Mouse (Mus musculus) intestine, postnatal 0 days (tissue): Measurements from ENCODE around the gene Ddah2. TPM values are rescaled to one million over a fixed set of nuclear protein-coding genes. Genes with fewer than 3 reads are reported as not detected.

Experiments
- ATAC-seq: fragments of 200-750 bp; cut with Nextera tagmentation; 2 replicates; pipeline ENCODE4 v1.8.0; 2017; ENCODE audit warnings: mild to moderate bottlenecking, moderate TSS enrichment, moderate library complexity
- H3K27ac ChIP-seq: fragments of 300-500 bp; sonication (generic); 2 replicates; pipeline ENCODE4 v1.5.1; 2014; ENCODE audit warnings: mild to moderate bottlenecking, low read depth, low read length, moderate library complexity
- H3K27me3 ChIP-seq: fragments of 300-500 bp; sonication (generic); replicated peaks from 2 replicates; pipeline ENCODE4 v1.6.1; 2014; ENCODE audit warnings: low read length, mixed read lengths; ENCODE audit not compliant: control insufficient read depth, insufficient read depth
- H3K36me3 ChIP-seq: fragments of 300-500 bp; sonication (generic); 2 replicates; pipeline ENCODE4 v1.6.1; 2014; ENCODE audit warnings: mild to moderate bottlenecking, moderate library complexity; ENCODE audit not compliant: control insufficient read depth, insufficient read depth
- H3K4me1 ChIP-seq: fragments of 300-500 bp; sonication (generic); replicated peaks from 2 replicates; pipeline ENCODE4 v1.6.1; 2014; ENCODE audit warnings: antibody characterized with exemption, low read length, mixed read lengths; ENCODE audit not compliant: control insufficient read depth, insufficient read depth
- H3K4me2 ChIP-seq: fragments of 300-500 bp; sonication (generic); replicated peaks from 2 replicates; pipeline ENCODE4 v1.6.1; 2014; ENCODE audit warnings: low read depth, mild to moderate bottlenecking, moderate library complexity
- H3K4me3 ChIP-seq: fragments of 300-500 bp; sonication (generic); 2 replicates; pipeline ENCODE4 v1.5.1; 2014; ENCODE audit warnings: low read depth, low read length
- H3K9ac ChIP-seq: fragments of 300-500 bp; sonication (generic); 2 replicates; pipeline ENCODE4 v1.6.1; 2014; ENCODE audit warnings: mild to moderate bottlenecking, low read depth, low read length
- H3K9me3 ChIP-seq: fragments of 300-500 bp; sonication (generic); 2 replicates; pipeline ENCODE4 v1.6.1; 2016; ENCODE audit warnings: mixed run types; ENCODE audit not compliant: control insufficient read depth
- CTCF ChIP-seq: sonication (generic); IDR thresholded peaks from 2 replicates; pipeline ENCODE4 v1.5.1; 2016; ENCODE audit warnings: low read depth, mild to moderate bottlenecking, control low read depth, antibody characterized with exemption, moderate library complexity
- WGBS: fragments of 180-500 bp; shearing (Covaris S2); extraction: QIAGEN DNeasy Blood & Tissue Kit; methylation state at CpG from one replicate; pipeline ENCODE4 v1.1.7; 2014; 5-methylcytosine and 5-hydroxymethylcytosine counted together
- polyA plus RNA-seq: library from polyadenylated mRNA; unstranded; fragments of >200 nt; fragmentation: Nextera tagmentation; extraction: Ambion mirVana; gene quantifications from 2 replicates; pipeline ENCODE4 v1.2.1, GENCODE M21; 2015

The Ddah2 gene
- polyA plus RNA-seq, 1 experiment from 2014 or later = 68.3 TPM

DNA sequence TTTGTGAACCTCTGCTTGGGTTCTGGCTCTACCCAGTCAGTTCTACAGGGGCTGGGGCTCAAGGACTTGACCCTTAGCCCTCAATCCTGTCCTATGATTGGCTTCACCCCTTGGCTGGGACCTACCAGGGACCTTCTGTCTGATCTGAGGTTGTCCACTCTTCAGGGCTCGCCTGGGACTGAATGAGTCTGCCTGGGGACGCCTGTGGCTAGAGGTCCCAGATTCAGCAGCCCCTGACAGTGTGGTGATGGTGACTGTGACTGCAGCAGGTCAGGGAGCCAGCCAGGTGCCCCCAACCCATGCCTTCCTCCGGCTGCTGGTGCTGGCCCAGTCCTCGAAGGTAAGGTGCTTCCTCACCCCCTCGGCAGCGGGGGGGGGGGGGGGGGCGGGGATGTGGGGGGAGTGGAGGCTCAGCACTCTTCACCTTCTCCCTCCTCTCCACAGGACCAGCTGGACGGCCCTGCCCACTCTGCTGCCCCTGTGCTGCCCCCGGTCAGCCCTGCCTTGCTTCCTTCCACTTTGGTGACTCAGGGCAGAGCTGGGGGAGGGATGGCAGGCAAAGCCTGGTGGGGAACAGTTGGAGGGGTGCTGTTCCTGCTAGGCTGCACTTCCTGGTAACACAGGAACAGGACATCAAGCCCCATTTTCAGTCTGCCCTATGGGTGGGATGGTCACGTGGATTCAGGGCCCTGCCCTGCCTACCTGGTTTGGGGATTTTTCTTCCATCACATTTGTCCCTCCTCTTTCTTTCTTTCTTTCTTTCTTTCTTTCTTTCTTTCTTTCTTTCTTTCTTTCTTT lies 33.9 kb upstream of the Ddah2 start:
- Histone ChIP-seq H3K4me2 (no peak overlapping the region), H3K36me3 (no peaks in the 10 kb centered on the region), H3K9ac (no peak overlapping the region; the same call in 1 of the 2 replicates), H3K4me3 (no peak overlapping the region), H3K9me3 (no peaks in the 10 kb centered on the region), H3K27ac (no peak overlapping the region), H3K27me3 (no peaks in the 10 kb centered on the region), H3K4me1 (no peaks in the 10 kb centered on the region; the same call in 1 of the 2 replicates)
- 73% methylated on average over 7 of the region's 10 CpGs for WGBS
- ATAC-seq = no peak
- TF ChIP-seq CTCF = no peak

DNA sequence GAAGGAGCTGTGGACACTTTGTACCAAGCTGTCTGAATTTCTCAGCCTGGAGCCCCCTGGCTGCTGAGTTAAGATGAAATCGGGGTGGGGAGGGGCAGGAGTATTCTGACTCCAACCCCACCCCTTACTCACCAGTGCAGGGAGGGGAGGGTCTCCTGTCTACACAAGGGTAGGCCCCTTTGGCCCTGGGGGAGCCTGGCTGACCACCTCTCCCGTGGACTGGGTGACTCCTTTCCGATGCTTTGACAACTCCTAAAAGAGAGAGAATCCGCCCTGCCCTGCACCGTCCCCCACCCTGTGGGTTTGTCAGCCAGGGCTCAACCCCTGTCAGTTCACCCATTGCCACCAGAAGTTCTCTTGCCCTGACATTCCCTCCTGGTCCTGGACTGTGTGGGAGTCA lies 32.6 kb upstream of the Ddah2 start:
- WGBS = 75% methylated on average over 5 of the region's 5 CpGs
- Histone ChIP-seq H3K27me3 (no peaks in the 10 kb centered on the region), H3K9me3 (no peaks in the 10 kb centered on the region), H3K27ac (no peak overlapping the region), H3K36me3 (no peaks in the 10 kb centered on the region), H3K4me1 (no peaks in the 10 kb centered on the region; the same call in 1 of the 2 replicates), H3K9ac (no peak overlapping the region), H3K4me3 (no peak overlapping the region), H3K4me2 (no peak overlapping the region)
- ATAC-seq = no peak
- peak; percentile 2; the same call in 1 of the 2 replicates for TF ChIP-seq CTCF

DNA sequence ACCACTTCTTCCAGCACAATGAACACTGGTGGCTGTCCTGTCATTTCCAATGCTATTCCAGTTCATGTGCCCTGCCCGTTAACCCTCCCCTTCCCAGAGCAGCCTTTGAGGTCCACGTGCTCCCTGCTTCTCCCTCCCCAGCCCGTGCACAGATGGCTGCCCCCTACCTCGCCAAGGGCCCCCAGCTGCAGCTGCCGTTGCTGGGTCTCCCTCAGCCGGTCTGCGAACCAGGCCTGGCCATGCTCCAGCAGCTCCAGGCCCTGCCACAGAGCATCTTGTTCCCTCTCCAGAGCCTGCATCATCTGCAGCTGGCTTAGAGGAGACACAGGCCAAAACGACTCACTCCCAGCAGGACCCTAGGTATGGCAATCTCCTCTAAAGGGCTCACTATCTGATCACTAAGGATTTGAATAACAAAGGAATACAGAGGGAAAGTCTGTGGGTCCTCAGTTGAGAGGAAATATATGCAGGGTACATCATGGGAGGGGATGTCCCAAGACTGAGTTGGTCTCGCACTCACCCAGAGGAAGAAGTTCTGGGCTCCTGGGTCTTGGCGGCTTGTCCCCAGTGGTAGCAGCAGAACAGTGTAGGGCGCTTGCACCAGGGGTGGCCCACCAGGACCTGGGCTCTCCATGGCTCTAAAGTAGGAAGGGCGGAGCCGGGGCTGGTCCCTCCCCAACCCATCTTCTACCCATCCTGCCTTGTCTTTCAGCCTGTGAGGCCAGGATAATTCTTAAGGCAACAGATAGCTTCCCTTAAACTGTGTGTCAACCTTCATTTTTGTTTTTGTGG lies 31.4 kb upstream of the Ddah2 start, which contains the start of gene Sapcd1:
Sapcd1 (minus strand) TSS at position 740 of the 792 bp plus-strand sequence.
- no peak for TF ChIP-seq CTCF
- WGBS = 53% methylated on average over 13 of the region's 13 CpGs
- Histone ChIP-seq H3K9ac (no peak within 1 kb of the TSS; the same call in 1 of the 2 replicates), H3K9me3 (no peaks in the 10 kb centered on the region), H3K4me1 (no peaks in the 10 kb centered on the region; the same call in 1 of the 2 replicates), H3K4me2 (no peak within 1 kb of the TSS), H3K36me3 (no peaks in the 10 kb centered on the region), H3K27me3 (no peaks in the 10 kb centered on the region), H3K27ac (no peak within 1 kb of the TSS), H3K4me3 (no peak within 1 kb of the TSS)
- ATAC-seq = no peak

DNA sequence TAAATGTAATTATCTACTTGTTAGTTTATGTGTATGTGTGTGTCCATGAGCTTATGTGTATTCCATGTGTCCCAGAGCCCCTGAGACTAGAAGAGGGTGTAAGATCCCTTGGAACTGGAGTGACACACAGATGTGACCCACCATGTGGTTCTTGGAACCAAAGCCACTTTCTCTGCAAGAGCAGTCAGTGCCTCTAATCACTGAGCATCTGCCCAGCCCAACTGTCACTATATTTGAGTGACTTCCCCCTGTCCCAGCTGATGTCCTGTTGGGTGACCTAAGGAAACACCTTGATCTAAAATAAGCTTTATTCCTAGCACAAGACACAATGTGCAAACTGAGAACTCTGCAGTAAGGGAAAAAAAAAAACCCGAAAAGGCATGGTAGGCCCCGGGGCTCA lies 30.5 kb upstream of the Ddah2 start:
- no peak overlapping the region for H3K9ac ChIP-seq
- 67% methylated on average over 2 of the region's 2 CpGs for WGBS
- H3K4me1 ChIP-seq = no peaks in the 10 kb centered on the region; the same call in 1 of the 2 replicates
- H3K36me3 ChIP-seq = no peaks in the 10 kb centered on the region
- H3K4me2 ChIP-seq = no peak overlapping the region
- ATAC-seq = no peak
- H3K4me3 ChIP-seq = no peak overlapping the region
- no peaks in the 10 kb centered on the region for H3K27me3 ChIP-seq
- TF ChIP-seq CTCF = no peak
- H3K27ac ChIP-seq = no peak overlapping the region
- no peaks in the 10 kb centered on the region for H3K9me3 ChIP-seq

DNA sequence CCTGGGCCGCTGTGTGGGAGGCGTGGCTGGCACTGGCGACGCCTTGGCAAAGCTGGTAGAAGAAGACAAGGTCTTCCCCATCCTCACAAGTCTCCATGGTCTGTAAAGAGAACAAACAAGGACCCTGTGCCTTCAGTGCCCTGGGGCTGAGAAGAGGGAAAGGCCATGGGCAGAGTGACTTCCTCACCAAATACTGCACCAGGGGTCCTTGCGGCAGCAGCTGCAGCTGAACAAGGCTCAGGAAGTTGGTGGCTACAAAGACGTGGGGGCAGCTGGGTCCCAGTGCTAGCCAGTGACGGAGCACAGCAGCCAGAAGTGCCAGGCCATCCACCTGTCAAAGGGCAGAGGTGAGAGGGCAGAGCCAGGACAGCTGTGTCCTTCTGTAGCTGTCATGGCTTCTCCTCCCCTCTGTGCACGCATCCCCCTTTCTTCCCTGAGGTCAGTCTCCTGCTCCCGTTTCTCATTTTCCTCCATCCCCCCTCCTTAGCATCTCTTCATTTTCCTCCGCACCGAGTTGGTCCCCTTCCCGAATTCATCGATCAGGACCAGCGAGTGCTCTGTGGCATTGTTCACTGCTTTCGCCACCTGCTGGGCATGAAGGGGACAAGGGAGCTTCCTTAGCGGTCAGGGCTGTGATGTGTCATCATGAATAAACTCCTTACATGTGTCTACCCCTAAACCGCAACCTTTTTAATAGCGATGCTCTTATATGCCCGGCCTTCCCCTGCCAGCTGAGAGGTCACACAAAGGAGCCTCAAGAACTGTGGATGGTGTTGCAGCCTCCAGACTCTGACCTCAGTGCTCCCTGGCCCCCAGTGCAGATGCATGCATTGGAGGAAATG lies 28.9 kb upstream of the Ddah2 start:
- WGBS = 41% methylated on average over 19 of the region's 19 CpGs
- Histone ChIP-seq H3K27me3 (no peaks in the 10 kb centered on the region), H3K4me2 (no peak overlapping the region), H3K4me1 (no peaks in the 10 kb centered on the region), H3K27ac (no peak overlapping the region), H3K36me3 (no peaks in the 10 kb centered on the region), H3K9ac (0 out of 2 replicates have a peak overlapping the region, but pooled peaks have one; percentile 7), H3K9me3 (no peaks in the 10 kb centered on the region), H3K4me3 (no peak overlapping the region)
- peak; percentile 74 for TF ChIP-seq CTCF
- no peak for ATAC-seq
